Mouse (Mus musculus): ENCODE data around the gene Mmp1b. TPM values are rescaled to one million over a fixed set of nuclear protein-coding genes. Genes with fewer than 3 reads are reported as not detected.
"Not testable (repeated sequence)": the region's sequence is repeated elsewhere in the genome, so short reads cannot be mapped to it uniquely, and the experiment has no call there.

Gene Mmp1b
- polyA plus RNA-seq (2016; fragmentation: Nextera tagmentation; extraction: Ambion mirVana) = not detected in 2 replicates

- ATAC-seq (ENCODE audit: insufficient number of reproducible peaks, insufficient read depth, low FRiP score, low TSS enrichment, low read depth) = no peak
- Histone ChIP-seq H3K4me3 (replicated peaks) (no peak within 1 kb of the TSS), H3K4me2 (no peak within 1 kb of the TSS), H3K4me1 (replicated peaks) (no peaks in the 10 kb centered on the region), H3K9ac (replicated peaks) (no peak within 1 kb of the TSS), H3K27me3 (no peaks in the 10 kb centered on the region), H3K27ac (no peak within 1 kb of the TSS), H3K36me3 (no peaks in the 10 kb centered on the region), H3K9me3 (no peaks in the 10 kb centered on the region)
Observed at GRCm38 (mm10) chr9:7387947-7388346, at the start of gene Mmp1b. Gene Mmp1b, minus strand, starts transcription at chr9:7388047.

GRCm38 (mm10) chr9:7396556-7396955 is 8.7 kb upstream of the Mmp1b start:
- H3K36me3 ChIP-seq; H3K27me3 ChIP-seq; H3K27ac ChIP-seq; H3K9ac ChIP-seq (replicated peaks); ATAC-seq (ENCODE audit: insufficient number of reproducible peaks, insufficient read depth, low FRiP score, low TSS enrichment, low read depth); H3K9me3 ChIP-seq; H3K4me3 ChIP-seq (replicated peaks); H3K4me1 ChIP-seq (replicated peaks); H3K4me2 ChIP-seq: not testable (repeated sequence)
- WGBS = 84% methylated on average over 8 of the region's 8 CpGs

GRCm38 (mm10) chr9:7354535-7354934 is 33.3 kb downstream of the Mmp1b start:
- H3K4me3 ChIP-seq (replicated peaks) = no peak overlapping the region
- H3K27ac ChIP-seq = no peak overlapping the region
- H3K4me2 ChIP-seq = no peak overlapping the region
- no peaks in the 10 kb centered on the region for H3K27me3 ChIP-seq
- H3K9ac ChIP-seq (replicated peaks) = no peak overlapping the region
- no peaks in the 10 kb centered on the region for H3K4me1 ChIP-seq (replicated peaks)
- no peak for ATAC-seq (ENCODE audit: insufficient number of reproducible peaks, insufficient read depth, low FRiP score, low TSS enrichment, low read depth)
- 80% methylated on average over 3 of the region's 3 CpGs for WGBS
- H3K36me3 ChIP-seq = no peaks in the 10 kb centered on the region
- H3K9me3 ChIP-seq = no peaks in the 10 kb centered on the region

- ATAC-seq (ENCODE audit: insufficient number of reproducible peaks, insufficient read depth, low FRiP score, low TSS enrichment, low read depth) = no peak
- Histone ChIP-seq H3K27ac (no peak overlapping the region), H3K9ac (replicated peaks) (no peak overlapping the region), H3K4me1 (replicated peaks) (no peaks in the 10 kb centered on the region), H3K4me2 (no peak overlapping the region), H3K27me3 (no peaks in the 10 kb centered on the region), H3K36me3 (no peaks in the 10 kb centered on the region), H3K4me3 (replicated peaks) (no peak overlapping the region), H3K9me3 (no peaks in the 10 kb centered on the region)
- WGBS = 88% methylated on average over 2 of the region's 2 CpGs
Observed at GRCm38 (mm10) chr9:7345513-7345912, 42.3 kb downstream of the Mmp1b start.

GRCm38 (mm10) chr9:7344107-7344506 is 43.7 kb downstream of the Mmp1b start, which contains the start of gene Mmp12:
Gene Mmp12, plus strand, starts transcription at chr9:7344381.
- no peaks in the 10 kb centered on the region for H3K27me3 ChIP-seq
- no peak for ATAC-seq (ENCODE audit: insufficient number of reproducible peaks, insufficient read depth, low FRiP score, low TSS enrichment, low read depth)
- H3K9me3 ChIP-seq = no peaks in the 10 kb centered on the region
- no peaks in the 10 kb centered on the region for H3K36me3 ChIP-seq
- H3K9ac ChIP-seq (replicated peaks) = no peak within 1 kb of the TSS
- no peak within 1 kb of the TSS for H3K4me2 ChIP-seq
- H3K4me3 ChIP-seq (replicated peaks) = no peak within 1 kb of the TSS
- H3K27ac ChIP-seq = no peak within 1 kb of the TSS
- no peaks in the 10 kb centered on the region for H3K4me1 ChIP-seq (replicated peaks)

GRCm38 (mm10) chr9:7336740-7337483 is 50.9 kb downstream of the Mmp1b start:
- Histone ChIP-seq H3K36me3 (no peaks in the 10 kb centered on the region), H3K4me3 (replicated peaks) (no peak overlapping the region), H3K9me3 (no peaks in the 10 kb centered on the region), H3K27me3 (no peaks in the 10 kb centered on the region), H3K27ac (no peak overlapping the region), H3K4me2 (no peak overlapping the region), H3K9ac (replicated peaks) (no peak overlapping the region), H3K4me1 (replicated peaks) (no peaks in the 10 kb centered on the region)
- no peak for ATAC-seq (ENCODE audit: insufficient number of reproducible peaks, insufficient read depth, low FRiP score, low TSS enrichment, low read depth)

GRCm38 (mm10) chr9:7335766-7336680 is 51.8 kb downstream of the Mmp1b start:
- H3K4me3 ChIP-seq (replicated peaks) = no peak overlapping the region
- no peak overlapping the region for H3K27ac ChIP-seq
- no peak overlapping the region for H3K9ac ChIP-seq (replicated peaks)
- H3K27me3 ChIP-seq = no peaks in the 10 kb centered on the region
- ATAC-seq (ENCODE audit: insufficient number of reproducible peaks, insufficient read depth, low FRiP score, low TSS enrichment, low read depth) = no peak
- H3K4me1 ChIP-seq (replicated peaks) = no peaks in the 10 kb centered on the region
- no peaks in the 10 kb centered on the region for H3K36me3 ChIP-seq
- no peak overlapping the region for H3K4me2 ChIP-seq
- WGBS = 78% methylated on average over 5 of the region's 6 CpGs
- no peaks in the 10 kb centered on the region for H3K9me3 ChIP-seq

- H3K27ac ChIP-seq = no peak overlapping the region
- no peak overlapping the region for H3K9ac ChIP-seq (replicated peaks)
- H3K9me3 ChIP-seq = no peaks in the 10 kb centered on the region
- no peaks in the 10 kb centered on the region for H3K4me1 ChIP-seq (replicated peaks)
- H3K4me2 ChIP-seq = no peak overlapping the region
- no peak overlapping the region for H3K4me3 ChIP-seq (replicated peaks)
- H3K36me3 ChIP-seq = no peaks in the 10 kb centered on the region
- ATAC-seq (ENCODE audit: insufficient number of reproducible peaks, insufficient read depth, low FRiP score, low TSS enrichment, low read depth) = no peak
- H3K27me3 ChIP-seq = no peaks in the 10 kb centered on the region
Observed at GRCm38 (mm10) chr9:7331847-7332246, 56.0 kb downstream of the Mmp1b start.

Other genes starting within 250 kb of the Mmp1b start
- gene Dync2h1, start 203.6 kb downstream of the Mmp1b start, polyA plus RNA-seq (2016; fragmentation: Nextera tagmentation; extraction: Ambion mirVana) = 22.3 and 24.7 TPM in 2 replicates
- 156 and 158 TPM in 2 replicates for gene Dcun1d5, start 203.5 kb downstream of the Mmp1b start, polyA plus RNA-seq (2016; fragmentation: Nextera tagmentation; extraction: Ambion mirVana)
- gene Mmp13, start 115.5 kb downstream of the Mmp1b start, polyA plus RNA-seq (2016; fragmentation: Nextera tagmentation; extraction: Ambion mirVana) = not detected in 2 replicates
- not detected in 2 replicates for gene Mmp12, start 43.7 kb downstream of the Mmp1b start, polyA plus RNA-seq (2016; fragmentation: Nextera tagmentation; extraction: Ambion mirVana)
- gene Mmp3, start 57.8 kb upstream of the Mmp1b start, polyA plus RNA-seq (2016; fragmentation: Nextera tagmentation; extraction: Ambion mirVana) = not detected in 2 replicates
- not detected in 2 replicates for gene Mmp10, start 114.3 kb upstream of the Mmp1b start, polyA plus RNA-seq (2016; fragmentation: Nextera tagmentation; extraction: Ambion mirVana)
- gene Mmp8, start 170.4 kb upstream of the Mmp1b start, polyA plus RNA-seq (2016; fragmentation: Nextera tagmentation; extraction: Ambion mirVana) = 0.30 and 0.38 TPM in 2 replicates
- not detected in 2 replicates for gene Mmp27, start 183.3 kb upstream of the Mmp1b start, polyA plus RNA-seq (2016; fragmentation: Nextera tagmentation; extraction: Ambion mirVana)
- gene Mmp20, start 240.2 kb upstream of the Mmp1b start, polyA plus RNA-seq (2016; fragmentation: Nextera tagmentation; extraction: Ambion mirVana) = not detected in 2 replicates

All from limb, embryonic 12.5 days (tissue).